Mouse (Mus musculus) forebrain, embryonic 13.5 days (tissue): ENCODE results near the gene Otulin. TPM values are rescaled to one million over a fixed set of nuclear protein-coding genes. Genes with fewer than 3 reads are reported as not detected.
A peak's percentile ranks its signal among the peaks of the same experiment; 100 is the strongest.

Source experiments
- ATAC-seq: fragments of 200-750 bp; cut with Nextera tagmentation; 2 replicates; pipeline ENCODE4 v1.8.0; 2017
- H3K27ac ChIP-seq: fragments of 300-500 bp; sonication (generic); 2 replicates; pipeline ENCODE4 v1.5.1; 2015; ENCODE audit warnings: inconsistent platforms, mild to moderate bottlenecking, moderate library complexity
- H3K27me3 ChIP-seq: fragments of 300-500 bp; sonication (generic); 2 replicates; pipeline ENCODE4 v1.6.1; 2015; ENCODE audit warnings: mild to moderate bottlenecking, inconsistent platforms
- H3K36me3 ChIP-seq: fragments of 300-500 bp; sonication (generic); 2 replicates; pipeline ENCODE4 v1.6.1; 2015; ENCODE audit warnings: mild to moderate bottlenecking, inconsistent platforms; ENCODE audit not compliant: poor library complexity, severe bottlenecking
- H3K4me1 ChIP-seq: fragments of 300-500 bp; sonication (generic); 2 replicates; pipeline ENCODE4 v1.6.1; 2015; ENCODE audit warnings: inconsistent platforms
- H3K4me2 ChIP-seq: fragments of 300-500 bp; sonication (generic); 2 replicates; pipeline ENCODE4 v1.6.1; 2015; ENCODE audit warnings: inconsistent platforms, mild to moderate bottlenecking, moderate library complexity
- H3K4me3 ChIP-seq: fragments of 300-500 bp; sonication (generic); 2 replicates; pipeline ENCODE4 v1.5.1; 2015; ENCODE audit warnings: mild to moderate bottlenecking, inconsistent platforms
- H3K9ac ChIP-seq: fragments of 300-500 bp; sonication (generic); 2 replicates; pipeline ENCODE4 v1.6.1; 2015; ENCODE audit warnings: mild to moderate bottlenecking, inconsistent platforms
- H3K9me3 ChIP-seq: fragments of 300-500 bp; sonication (generic); replicated peaks from 2 replicates; pipeline ENCODE4 v1.6.1; 2016; ENCODE audit warnings: inconsistent platforms
- WGBS: fragments of 180-500 bp; shearing (Covaris S2); methylation state at CpG from one replicate; pipeline ENCODE4 v1.1.7; 2015; 5-methylcytosine and 5-hydroxymethylcytosine counted together
- polyA plus RNA-seq: library from polyadenylated mRNA; unstranded; fragments of >200 nt; fragmentation: Nextera tagmentation; extraction: Ambion mirVana; gene quantifications from 2 replicates; pipeline ENCODE4 v1.2.1, GENCODE M21; 2015

The Otulin gene
- polyA plus RNA-seq, 1 experiment from 2014 or later: 29.2 TPM

DNA sequence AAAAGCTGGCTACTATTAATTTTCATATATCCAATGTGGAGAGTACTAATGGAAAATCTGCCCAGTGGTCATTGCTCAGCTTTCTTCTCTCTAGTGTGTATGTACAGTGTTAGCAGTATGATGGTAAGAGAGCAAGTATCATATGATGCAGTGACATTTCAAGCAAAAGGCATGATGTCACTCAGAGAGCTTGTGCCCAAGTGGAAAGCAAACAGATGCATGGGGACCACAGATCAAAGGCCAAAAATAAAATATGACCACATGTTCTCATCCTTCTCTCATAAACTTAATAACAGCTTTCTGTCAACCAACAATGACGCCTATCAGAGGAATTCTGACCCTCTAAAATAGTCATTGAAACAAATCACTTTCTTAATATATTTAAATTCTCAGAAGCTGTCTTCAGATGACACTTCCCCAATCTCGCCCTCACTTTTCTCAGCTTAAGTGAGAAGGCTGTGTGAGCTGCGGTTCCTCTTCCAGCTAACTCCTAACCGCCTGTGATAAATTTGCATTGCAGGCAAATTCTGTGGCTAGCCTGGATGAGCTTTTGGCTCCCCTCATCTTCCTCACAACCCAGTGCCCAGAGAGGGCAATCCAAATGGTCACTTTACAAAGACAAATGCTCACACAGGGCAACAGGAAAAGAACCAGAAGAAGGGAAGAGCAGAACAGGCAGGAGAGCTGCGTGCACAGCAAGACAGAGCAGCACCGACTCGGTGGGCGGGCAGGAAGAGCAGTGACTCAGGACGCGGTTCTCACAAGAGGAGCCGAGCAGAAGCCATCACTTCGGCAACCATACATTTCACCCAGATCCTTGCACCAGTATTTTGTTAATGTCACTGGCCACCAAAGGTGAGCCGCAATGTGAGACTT, 5.2 kb downstream of the Otulin start:
- Histone ChIP-seq H3K9me3 (no peaks in the 10 kb centered on the region), H3K4me3 (no peak overlapping the region), H3K27ac (no peak overlapping the region), H3K9ac (no peak overlapping the region), H3K36me3 (peaks cover 39% of the 10 kb centered on the region), H3K4me2 (no peak overlapping the region), H3K27me3 (no peaks in the 10 kb centered on the region), H3K4me1 (peaks cover 25% of the 10 kb centered on the region)
- no peak for ATAC-seq
- WGBS: 92% methylated on average over 13 of the region's 13 CpGs

DNA sequence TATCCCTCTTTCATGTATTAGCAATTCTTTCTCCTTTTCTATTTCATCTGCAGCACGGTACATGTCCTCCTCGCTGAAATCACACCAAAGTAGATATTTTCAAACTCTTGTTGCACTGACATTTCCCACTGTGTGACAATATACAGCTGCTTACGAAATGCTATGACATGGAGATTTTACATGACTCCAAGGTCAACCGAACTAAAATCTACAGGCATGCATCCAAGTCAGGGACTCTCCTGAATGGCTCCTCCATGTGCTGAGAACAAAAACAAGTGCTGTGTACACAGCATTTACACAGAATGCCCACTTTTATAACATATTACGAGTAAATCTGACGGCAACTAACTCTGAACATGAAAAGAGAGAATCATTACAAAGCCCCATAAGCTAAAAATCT, 7.2 kb downstream of the Otulin start:
- WGBS: 94% methylated on average over 6 of the region's 6 CpGs
- H3K4me2 ChIP-seq: no peak overlapping the region
- no peak overlapping the region for H3K9ac ChIP-seq
- H3K4me1 ChIP-seq: 0 out of 2 replicates have a peak, but pooled peaks cover 8% of the 10 kb centered on the region
- no peaks in the 10 kb centered on the region for H3K27me3 ChIP-seq
- peaks cover 53% of the 10 kb centered on the region for H3K36me3 ChIP-seq
- H3K27ac ChIP-seq: no peak overlapping the region
- H3K4me3 ChIP-seq: no peak overlapping the region
- ATAC-seq: no peak
- H3K9me3 ChIP-seq: no peaks in the 10 kb centered on the region

DNA sequence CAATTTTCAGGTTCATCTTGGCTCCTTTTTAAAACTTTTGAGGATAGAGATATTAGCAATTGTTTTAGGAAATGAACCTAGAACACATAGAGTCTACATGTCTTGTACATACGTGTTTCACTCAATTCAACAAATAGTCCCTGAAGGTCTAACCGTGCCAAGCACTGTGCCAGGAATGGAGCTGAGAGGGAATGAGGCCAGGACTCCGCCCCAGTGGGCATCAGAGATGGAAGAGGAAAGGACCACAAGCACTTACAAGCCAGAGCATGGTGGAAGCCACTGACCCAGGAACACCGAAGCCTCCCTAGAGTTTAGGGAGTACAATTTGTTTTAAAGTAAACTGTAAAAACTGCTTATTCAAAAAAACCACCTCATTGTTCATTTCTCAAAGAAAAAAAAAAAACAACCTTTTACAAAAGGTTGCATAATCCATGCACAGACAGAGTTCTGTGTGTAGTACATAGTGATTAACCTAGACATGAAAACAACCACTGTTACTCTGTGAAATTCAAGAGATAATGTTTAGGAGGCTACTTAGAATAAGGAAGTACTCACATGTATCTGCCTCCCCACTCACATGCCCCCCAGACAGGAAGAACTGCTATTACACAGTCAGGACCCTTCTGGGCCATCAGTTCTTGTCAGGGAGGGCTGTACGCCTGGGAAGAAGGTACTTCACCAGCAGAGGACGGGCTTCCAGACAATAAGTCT, 9.9 kb downstream of the Otulin start:
- H3K9ac ChIP-seq: no peak overlapping the region
- 85% methylated on average over 6 of the region's 6 CpGs for WGBS
- H3K4me3 ChIP-seq: no peak overlapping the region
- H3K9me3 ChIP-seq: no peaks in the 10 kb centered on the region
- H3K4me2 ChIP-seq: no peak overlapping the region
- peaks cover 58% of the 10 kb centered on the region for H3K36me3 ChIP-seq
- no peaks in the 10 kb centered on the region for H3K4me1 ChIP-seq
- no peak for ATAC-seq
- no peak overlapping the region for H3K27ac ChIP-seq
- no peaks in the 10 kb centered on the region for H3K27me3 ChIP-seq

DNA sequence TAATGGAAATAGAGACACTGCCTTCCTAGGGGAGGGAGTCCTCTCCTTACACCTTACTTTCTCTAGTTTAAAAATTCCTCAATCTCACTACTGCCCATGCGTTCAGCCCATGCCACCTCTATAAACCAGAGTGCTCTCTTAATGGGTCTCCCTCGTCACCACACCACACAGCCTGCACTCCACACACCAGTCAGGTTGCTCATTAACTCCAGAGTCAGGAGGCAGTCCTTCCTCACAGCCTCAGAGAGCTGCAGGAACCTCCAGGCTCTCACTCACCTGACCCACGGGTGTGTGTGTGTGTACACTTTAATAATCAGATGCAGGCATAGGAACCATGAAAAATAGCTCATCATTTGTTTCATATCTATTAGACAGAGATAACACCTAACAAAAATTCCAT, 10.8 kb downstream of the Otulin start:
- Histone ChIP-seq H3K9me3 (no peaks in the 10 kb centered on the region), H3K4me2 (no peak overlapping the region), H3K27me3 (no peaks in the 10 kb centered on the region), H3K4me1 (no peaks in the 10 kb centered on the region), H3K36me3 (peaks cover 62% of the 10 kb centered on the region), H3K4me3 (no peak overlapping the region), H3K9ac (no peak overlapping the region), H3K27ac (no peak overlapping the region)
- no peak for ATAC-seq
- WGBS: 86% methylated on average over 3 of the region's 3 CpGs

GRCm38 (mm10) chr15:27618778-27619533, 11.5 kb downstream of the Otulin start:
- no peak overlapping the region for H3K4me3 ChIP-seq
- peaks cover 69% of the 10 kb centered on the region for H3K36me3 ChIP-seq
- ATAC-seq: no peak
- H3K9ac ChIP-seq: no peak overlapping the region
- 92% methylated on average over 6 of the region's 6 CpGs for WGBS
- H3K27me3 ChIP-seq: no peaks in the 10 kb centered on the region
- H3K27ac ChIP-seq: no peak overlapping the region
- H3K9me3 ChIP-seq: no peaks in the 10 kb centered on the region
- no peaks in the 10 kb centered on the region for H3K4me1 ChIP-seq
- H3K4me2 ChIP-seq: no peak overlapping the region

GRCm38 (mm10) chr15:27617227-27617626, 13.3 kb downstream of the Otulin start:
- ATAC-seq: no peak
- Histone ChIP-seq H3K9me3 (no peaks in the 10 kb centered on the region), H3K36me3 (peaks cover 63% of the 10 kb centered on the region), H3K27ac (no peak overlapping the region), H3K4me3 (no peak overlapping the region), H3K4me2 (no peak overlapping the region), H3K27me3 (no peaks in the 10 kb centered on the region), H3K4me1 (no peaks in the 10 kb centered on the region), H3K9ac (no peak overlapping the region)
- WGBS: 89% methylated on average over 3 of the region's 3 CpGs

DNA sequence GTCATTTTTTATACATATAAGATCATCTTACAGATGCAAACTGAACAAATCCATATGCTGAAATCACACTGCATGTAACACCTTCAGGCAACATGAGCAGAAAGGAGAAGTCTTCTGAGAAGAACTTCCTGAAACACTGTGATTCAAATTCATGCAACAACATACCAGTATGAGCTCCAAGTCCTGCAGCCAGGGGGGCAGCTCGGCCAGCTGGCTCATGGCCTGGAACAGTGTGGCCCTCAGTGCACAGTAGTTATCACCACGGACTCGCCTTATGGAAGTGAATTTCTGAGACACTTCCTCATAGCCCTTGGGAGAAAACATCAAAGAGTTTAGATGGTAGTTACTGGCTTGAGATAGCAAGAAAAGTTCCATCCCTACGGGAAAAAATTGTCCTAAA, 14.3 kb downstream of the Otulin start:
- H3K4me2 ChIP-seq: no peak overlapping the region
- no peak overlapping the region for H3K27ac ChIP-seq
- no peak for ATAC-seq
- no peaks in the 10 kb centered on the region for H3K27me3 ChIP-seq
- no peaks in the 10 kb centered on the region for H3K4me1 ChIP-seq
- peaks cover 64% of the 10 kb centered on the region for H3K36me3 ChIP-seq
- H3K9ac ChIP-seq: no peak overlapping the region
- H3K4me3 ChIP-seq: no peak overlapping the region
- 89% methylated on average over 4 of the region's 4 CpGs for WGBS
- no peaks in the 10 kb centered on the region for H3K9me3 ChIP-seq

DNA sequence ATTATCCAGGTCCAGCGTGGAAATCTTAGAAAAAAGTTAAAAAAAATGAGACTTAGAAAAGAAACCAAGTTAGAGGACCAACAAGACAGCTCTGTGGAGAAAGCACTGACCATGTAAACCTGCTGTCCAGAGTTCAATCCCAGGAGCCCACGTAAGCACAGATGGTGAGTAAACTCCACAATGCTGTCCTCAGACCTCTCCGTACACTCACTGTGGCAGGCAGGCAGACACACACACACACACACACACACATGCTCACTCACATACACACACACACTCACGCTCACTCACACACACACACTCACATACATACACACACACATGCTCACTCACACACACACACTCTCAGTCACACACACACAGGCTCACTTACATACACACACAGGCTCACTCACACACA, 17.2 kb downstream of the Otulin start:
- peaks cover 61% of the 10 kb centered on the region for H3K36me3 ChIP-seq
- WGBS: 89% methylated on average over 4 of the region's 4 CpGs
- no peaks in the 10 kb centered on the region for H3K4me1 ChIP-seq
- no peak for ATAC-seq
- no peaks in the 10 kb centered on the region for H3K9me3 ChIP-seq
- H3K27me3 ChIP-seq: no peaks in the 10 kb centered on the region
- H3K4me3 ChIP-seq: no peak overlapping the region
- H3K9ac ChIP-seq: no peak overlapping the region
- no peak overlapping the region for H3K4me2 ChIP-seq
- H3K27ac ChIP-seq: no peak overlapping the region

DNA sequence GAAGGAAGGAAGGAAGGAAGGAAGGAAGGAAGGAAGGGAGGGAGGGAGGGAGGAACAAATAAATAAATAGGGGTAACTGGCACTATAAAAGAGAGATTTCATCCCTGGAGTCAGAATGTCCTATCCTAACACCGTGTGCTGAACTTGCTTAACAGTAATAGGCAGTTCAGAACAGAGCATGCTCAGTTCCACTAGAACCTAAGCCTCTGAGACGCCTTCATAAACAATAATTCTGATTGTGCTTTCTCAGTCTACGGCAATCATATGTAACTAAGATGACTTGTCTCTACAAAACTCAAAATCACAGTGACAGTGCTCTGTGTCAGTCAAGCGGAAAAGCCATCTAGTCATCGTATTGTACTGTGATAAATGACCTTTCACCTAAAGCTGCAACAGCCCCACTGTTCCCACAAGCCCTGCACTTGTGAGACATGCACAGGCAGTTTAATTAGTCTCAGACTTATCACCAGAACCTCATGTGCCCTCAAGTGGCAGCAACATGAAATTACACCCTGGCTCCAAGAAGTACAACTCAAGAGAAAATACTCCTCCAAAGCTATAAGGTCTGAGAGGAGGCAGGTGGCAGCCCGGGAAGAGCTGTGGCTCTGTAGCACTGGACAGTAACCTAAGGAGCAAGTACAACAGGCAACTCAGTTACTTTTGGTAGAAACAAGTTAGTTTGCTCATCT, 17.8 kb downstream of the Otulin start:
- ATAC-seq: peak; percentile 90
- Histone ChIP-seq H3K27me3 (no peaks in the 10 kb centered on the region), H3K9me3 (no peaks in the 10 kb centered on the region), H3K4me3 (no peak overlapping the region), H3K27ac (no peak overlapping the region), H3K36me3 (peaks cover 60% of the 10 kb centered on the region), H3K4me2 (no peak overlapping the region), H3K9ac (no peak overlapping the region), H3K4me1 (no peaks in the 10 kb centered on the region)
- WGBS: 46% methylated on average over 6 of the region's 6 CpGs

- no peaks in the 10 kb centered on the region for H3K27me3 ChIP-seq
- no peak overlapping the region for H3K4me2 ChIP-seq
- H3K9ac ChIP-seq: no peak overlapping the region
- H3K36me3 ChIP-seq: peaks cover 61% of the 10 kb centered on the region
- H3K4me3 ChIP-seq: no peak overlapping the region
- H3K27ac ChIP-seq: no peak overlapping the region
- 82% methylated on average over 4 of the region's 4 CpGs for WGBS
- H3K9me3 ChIP-seq: no peaks in the 10 kb centered on the region
- H3K4me1 ChIP-seq: no peaks in the 10 kb centered on the region
- ATAC-seq: no peak
These were observed 20.9 kb downstream of the Otulin start for GRCm38 (mm10) chr15:27609554-27609953.

DNA sequence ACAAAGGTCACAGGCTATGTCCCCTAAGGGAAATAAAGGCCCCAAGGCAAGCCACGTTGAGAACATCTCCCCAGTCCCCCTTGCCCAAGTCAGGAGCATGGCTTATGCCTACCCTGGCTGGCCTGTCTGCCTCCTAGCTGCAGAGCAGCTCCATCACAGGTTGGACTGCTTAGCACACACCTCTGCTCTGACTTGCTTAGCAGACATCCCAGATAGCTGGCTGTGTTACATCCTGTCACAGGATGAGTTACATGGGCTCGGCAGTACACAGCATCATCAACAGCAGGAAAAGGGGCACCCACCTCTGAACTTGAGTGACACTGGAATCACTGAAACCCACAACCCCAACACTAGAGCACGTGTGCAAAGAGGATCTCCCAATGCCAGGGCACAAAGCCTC, 25.2 kb downstream of the Otulin start:
- no peak overlapping the region for H3K9ac ChIP-seq
- H3K4me3 ChIP-seq: no peak overlapping the region
- no peak overlapping the region for H3K27ac ChIP-seq
- no peak overlapping the region for H3K4me2 ChIP-seq
- H3K9me3 ChIP-seq: no peaks in the 10 kb centered on the region
- no peaks in the 10 kb centered on the region for H3K27me3 ChIP-seq
- peaks cover 53% of the 10 kb centered on the region for H3K36me3 ChIP-seq
- H3K4me1 ChIP-seq: no peaks in the 10 kb centered on the region
- no peak for ATAC-seq
- 85% methylated on average over 3 of the region's 3 CpGs for WGBS
